Mouse (Mus musculus) myocyte (in vitro differentiated cells): ENCODE data around the gene Mtfp1. TPM values are rescaled to one million over a fixed set of nuclear protein-coding genes. Genes with fewer than 3 reads are reported as not detected.

Experiments used
- H3K27me3 ChIP-seq: one replicate; pipeline ENCODE4 v1.6.1; 2011; ENCODE audit not compliant: control insufficient read depth, insufficient read depth, insufficient read length
- H3K36me3 ChIP-seq: one replicate; pipeline ENCODE4 v1.6.1; 2011; ENCODE audit not compliant: control insufficient read depth, insufficient read depth
- H3K4me2 ChIP-seq: one replicate; pipeline ENCODE4 v1.6.1; 2011; ENCODE audit warnings: low read depth, control low read depth
- H3K4me3 ChIP-seq: one replicate; pipeline ENCODE4 v1.5.1; 2011; ENCODE audit warnings: mild to moderate bottlenecking, control low read depth, moderate library complexity
- H3K79me2 ChIP-seq: one replicate; pipeline ENCODE4 v1.6.1; 2011; ENCODE audit not compliant: control insufficient read depth, insufficient read depth
- H3ac ChIP-seq: one replicate; pipeline ENCODE4 v1.6.1; 2011; ENCODE audit not compliant: control insufficient read depth, insufficient read length
- CEBPB ChIP-seq: IDR thresholded peaks from 2 replicates; pipeline ENCODE4 v1.6.1; 2011; ENCODE audit warnings: mild to moderate bottlenecking, moderate library complexity; ENCODE audit not compliant: poor library complexity, insufficient read depth, severe bottlenecking
- E2F4 ChIP-seq: IDR thresholded peaks from one replicate; pipeline ENCODE4 v1.6.1; 2011; ENCODE audit warnings: mild to moderate bottlenecking, control low read depth, moderate library complexity; ENCODE audit not compliant: insufficient read depth
- MAX ChIP-seq: IDR thresholded peaks from one replicate; pipeline ENCODE4 v1.6.1; 2011; ENCODE audit warnings: low read depth, mild to moderate bottlenecking, control low read depth
- MYOD1 ChIP-seq, 3 experiments: IDR thresholded peaks; one replicate each; pipeline ENCODE4 v1.6.1; 2011; ENCODE audit warnings: control low read depth in 2 of 3, low read depth in 2 of 3, mild to moderate bottlenecking in 2 of 3, moderate library complexity in 1 of 3; ENCODE audit not compliant: insufficient read length in 2 of 3, control insufficient read depth in 1 of 3
- MYOG ChIP-seq, 3 experiments: IDR thresholded peaks; one replicate each; pipeline ENCODE4 v1.6.1; 2011; ENCODE audit warnings: control low read depth in 2 of 3, low read depth in 2 of 3, mild to moderate bottlenecking in 2 of 3; ENCODE audit not compliant: insufficient read length in 2 of 3, control insufficient read depth in 1 of 3, insufficient read depth in 1 of 3
- POLR2A ChIP-seq: IDR thresholded peaks from one replicate; pipeline ENCODE4 v1.6.1; 2011; ENCODE audit warnings: low read depth, mild to moderate bottlenecking, control low read depth, moderate library complexity; ENCODE audit not compliant: insufficient read length
- POLR2AphosphoS2 ChIP-seq: IDR thresholded peaks from one replicate; pipeline ENCODE4 v1.6.1; 2011; ENCODE audit warnings: low read depth, control low read depth; ENCODE audit not compliant: insufficient read length
- REST ChIP-seq: IDR thresholded peaks from one replicate; pipeline ENCODE4 v1.6.1; 2011; ENCODE audit warnings: mild to moderate bottlenecking, control low read depth, moderate library complexity; ENCODE audit not compliant: insufficient read depth, insufficient read length
- SRF ChIP-seq: IDR thresholded peaks from one replicate; pipeline ENCODE4 v1.6.1; 2011; ENCODE audit warnings: low read depth; ENCODE audit not compliant: control insufficient read depth, insufficient read length
- TCF12 ChIP-seq: IDR thresholded peaks from one replicate; pipeline ENCODE4 v1.6.1; 2011; ENCODE audit warnings: mild to moderate bottlenecking, control low read depth; ENCODE audit not compliant: poor library complexity, insufficient read depth, severe bottlenecking
- TCF3 ChIP-seq: IDR thresholded peaks from one replicate; pipeline ENCODE4 v1.6.1; 2011; ENCODE audit warnings: low read depth, control low read depth; ENCODE audit not compliant: insufficient read length
- USF1 ChIP-seq: IDR thresholded peaks from one replicate; pipeline ENCODE4 v1.6.1; 2011; ENCODE audit warnings: low read depth, mild to moderate bottlenecking, control low read depth, moderate library complexity
- polyA plus RNA-seq: library from polyadenylated mRNA; unstranded; fragments of >200 nt; fragmentation: generic; extraction: Trizol; gene quantifications from one replicate; pipeline ENCODE4 v1.2.1, GENCODE M21; 2012; ENCODE audit warnings: missing spikeins

Gene Mtfp1
- polyA plus RNA-seq, 1 experiment, result 21.1 TPM

- TF ChIP-seq USF1 (no peak), REST (no peak), MYOG (IDR thresholded peaks at IDR 0.05; ENCODE audit: control insufficient read depth in 1 of 3, insufficient read depth in 1 of 3, insufficient read length in 2 of 3, low read depth in 2 of 3) (no peak), POLR2A (no peak), CEBPB (no peak), MYOD1 (IDR thresholded peaks at IDR 0.05; ENCODE audit: control insufficient read depth in 1 of 3, insufficient read length in 2 of 3, low read depth in 2 of 3) (no peak), E2F4 (no peak), TCF12 (no peak), POLR2AphosphoS2 (no peak), MAX (no peak), TCF3 (no peak), SRF (no peak)
- Histone ChIP-seq H3K4me3 (no peak overlapping the region), H3K27me3 (peaks cover 5% of the 10 kb centered on the region), H3K36me3 (no peaks in the 10 kb centered on the region), H3K4me2 (no peak overlapping the region), H3K79me2 (no peaks in the 10 kb centered on the region), H3ac (no peak overlapping the region)
Measured at GRCm38 (mm10) chr11:4078267-4078933, 16.8 kb downstream of the Mtfp1 start.

DNA sequence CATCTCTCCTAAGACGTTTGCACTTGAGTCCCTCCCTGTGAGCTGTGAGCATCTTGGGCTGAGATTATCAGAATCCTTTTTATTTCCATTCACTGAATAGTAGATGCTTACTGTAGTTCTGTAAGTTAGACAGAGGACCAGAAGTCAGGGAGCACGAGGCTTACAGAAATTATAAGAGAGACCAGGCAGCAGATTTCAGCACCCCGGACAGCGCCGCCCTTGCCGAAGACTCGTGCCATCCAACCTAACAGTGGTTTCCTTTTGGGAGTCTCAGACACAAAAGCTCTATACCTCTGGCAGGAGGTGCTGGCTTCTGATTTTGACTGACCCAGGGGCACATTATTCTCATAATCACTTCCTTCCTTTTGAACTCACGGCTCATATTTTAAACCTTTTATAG lies 18.6 kb downstream of the Mtfp1 start:
- Histone ChIP-seq H3ac (no peak overlapping the region), H3K4me3 (no peak overlapping the region), H3K27me3 (peaks cover 5% of the 10 kb centered on the region), H3K79me2 (no peaks in the 10 kb centered on the region), H3K36me3 (no peaks in the 10 kb centered on the region), H3K4me2 (no peak overlapping the region)
- TF ChIP-seq POLR2AphosphoS2, result no peak
- TF ChIP-seq MYOD1 (IDR thresholded peaks at IDR 0.05; ENCODE audit: control insufficient read depth in 1 of 3, insufficient read length in 2 of 3, low read depth in 2 of 3), result no peak
- no peak for TF ChIP-seq USF1
- TF ChIP-seq SRF, result no peak
- no peak for TF ChIP-seq TCF12
- TF ChIP-seq REST, result peak; percentile 90
- TF ChIP-seq CEBPB, result no peak
- TF ChIP-seq POLR2A, result no peak
- TF ChIP-seq MAX, result peak; percentile 24
- TF ChIP-seq MYOG (IDR thresholded peaks at IDR 0.05; ENCODE audit: control insufficient read depth in 1 of 3, insufficient read depth in 1 of 3, insufficient read length in 2 of 3, low read depth in 2 of 3), result no peak
- no peak for TF ChIP-seq E2F4
- TF ChIP-seq TCF3, result no peak

DNA sequence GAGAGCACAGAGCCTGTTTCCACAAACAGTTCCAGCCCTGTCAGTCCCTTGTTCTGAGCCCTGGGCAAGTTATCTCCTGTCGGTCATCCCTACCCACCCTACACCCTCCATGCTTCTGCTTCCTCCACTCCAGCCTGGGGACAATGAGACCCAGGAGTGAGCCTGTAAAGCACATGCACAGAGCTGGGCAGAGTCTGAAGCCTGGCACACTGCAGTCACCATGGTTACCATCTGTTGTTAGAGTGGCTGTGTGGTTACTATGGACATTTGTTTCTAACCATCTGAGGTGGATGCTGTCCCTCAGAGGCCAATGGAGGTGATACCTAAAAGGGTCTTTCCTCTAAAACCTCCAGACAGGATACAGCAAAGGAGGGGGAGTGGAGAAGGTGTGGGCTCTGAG lies 25.6 kb downstream of the Mtfp1 start:
- Histone ChIP-seq H3ac (no peak overlapping the region), H3K4me3 (no peak overlapping the region), H3K36me3 (no peaks in the 10 kb centered on the region), H3K27me3 (peaks cover 7% of the 10 kb centered on the region), H3K79me2 (no peaks in the 10 kb centered on the region), H3K4me2 (no peak overlapping the region)
- no peak for TF ChIP-seq SRF
- TF ChIP-seq MYOD1 (IDR thresholded peaks at IDR 0.05; ENCODE audit: control insufficient read depth in 1 of 3, insufficient read length in 2 of 3, low read depth in 2 of 3), result no peak
- no peak for TF ChIP-seq E2F4
- no peak for TF ChIP-seq TCF12
- TF ChIP-seq MAX, result no peak
- no peak for TF ChIP-seq TCF3
- TF ChIP-seq MYOG (IDR thresholded peaks at IDR 0.05; ENCODE audit: control insufficient read depth in 1 of 3, insufficient read depth in 1 of 3, insufficient read length in 2 of 3, low read depth in 2 of 3), result no peak
- TF ChIP-seq POLR2AphosphoS2, result no peak
- TF ChIP-seq CEBPB, result no peak
- no peak for TF ChIP-seq REST
- TF ChIP-seq POLR2A, result no peak
- no peak for TF ChIP-seq USF1

- Histone ChIP-seq H3K27me3 (peaks cover 39% of the 10 kb centered on the region), H3K4me2 (no peak within 1 kb of the TSS), H3K36me3 (no peaks in the 10 kb centered on the region), H3K79me2 (no peaks in the 10 kb centered on the region), H3K4me3 (no peak within 1 kb of the TSS), H3ac (no peak within 1 kb of the TSS)
- TF ChIP-seq POLR2A, result no peak
- no peak for TF ChIP-seq MAX
- no peak for TF ChIP-seq REST
- TF ChIP-seq E2F4, result no peak
- TF ChIP-seq TCF12, result no peak
- no peak for TF ChIP-seq MYOG (IDR thresholded peaks at IDR 0.05; ENCODE audit: control insufficient read depth in 1 of 3, insufficient read depth in 1 of 3, insufficient read length in 2 of 3, low read depth in 2 of 3)
- no peak for TF ChIP-seq SRF
- no peak for TF ChIP-seq POLR2AphosphoS2
- no peak for TF ChIP-seq CEBPB
- TF ChIP-seq USF1, result no peak
- TF ChIP-seq MYOD1 (IDR thresholded peaks at IDR 0.05; ENCODE audit: control insufficient read depth in 1 of 3, insufficient read length in 2 of 3, low read depth in 2 of 3), result no peak
- no peak for TF ChIP-seq TCF3
Measured at GRCm38 (mm10) chr11:4064627-4065122, 30.6 kb downstream of the Mtfp1 start, which contains the start of gene Sec14l3. TSS of gene Sec14l3 (plus strand) at chr11:4064841.
